Mouse (Mus musculus) cortical plate, adult 2 months (tissue): ENCODE measurements at regions not wholly inside any gene's neighbourhood (a gene's known extent, or its start where the extent isn't known, plus 50 kb on each side); places are given as distances from the start of the nearest gene placed in this dataset.
A peak's percentile ranks its signal among the peaks of the same experiment; 100 is the strongest.

Experiments used
- CTCF ChIP-seq: fragments of 200-500 bp; IDR thresholded peaks from 2 replicates; pipeline ENCODE4 v1.5.1; 2011; ENCODE audit warnings: mild to moderate bottlenecking, control low read depth, low read length; ENCODE audit not compliant: insufficient read depth; ENCODE audit errors: extremely low read depth
- POLR2A ChIP-seq: fragments of 200-500 bp; IDR thresholded peaks from 2 replicates; pipeline ENCODE4 v1.6.1; 2011; ENCODE audit warnings: mild to moderate bottlenecking, low read length, control low read depth; ENCODE audit not compliant: insufficient read depth; ENCODE audit errors: extremely low read depth

GRCm38 (mm10) chr6:4414166-4414565 lies 90.4 kb upstream of the Col1a2 start:
- TF ChIP-seq CTCF (peak; percentile 58), POLR2A (no peak)
